Mouse (Mus musculus) layer of hippocampus, adult 2 months (tissue): ENCODE measurements around the gene Hoxc11. TPM values are rescaled to one million over a fixed set of nuclear protein-coding genes. Genes with fewer than 3 reads are reported as not detected.
A peak's percentile ranks its signal among the peaks of the same experiment; 100 is the strongest.

Experiments used
- DNase-seq, 2 experiments: peaks; one replicate each; pipeline ENCODE4 v3.0.0; 2022; ENCODE audit warnings: low spot score in 2 of 2
- H3K27ac ChIP-seq: fragments of 200-600 bp; 2 replicates; pipeline ENCODE4 v1.8.1; 2022
- H3K4me3 ChIP-seq: fragments of 200-600 bp; 2 replicates; pipeline ENCODE4 v1.8.1; 2022; ENCODE audit warnings: mild to moderate bottlenecking
- CTCF ChIP-seq: fragments of 200-600 bp; conservative IDR thresholded peaks from 2 replicates; pipeline ENCODE4 v1.8.1; 2022; ENCODE audit warnings: antibody characterized with exemption, mild to moderate bottlenecking, moderate library complexity
- total RNA-seq, 2 experiments: library from RNA; stranded (reverse); gene quantifications; 2 replicates each; pipeline ENCODE4 v1.2.3; 2021

Gene Hoxc11
- total RNA-seq, 2 experiments from 2014 or later, result not detected

- no peak overlapping the region for H3K27ac ChIP-seq
- DNase-seq, result no peak
- H3K4me3 ChIP-seq, result no peak overlapping the region
- TF ChIP-seq CTCF, result no peak
These were observed 9.7 kb downstream of the Hoxc11 start for GRCm38 (mm10) chr15:102963671-102964640.

DNA sequence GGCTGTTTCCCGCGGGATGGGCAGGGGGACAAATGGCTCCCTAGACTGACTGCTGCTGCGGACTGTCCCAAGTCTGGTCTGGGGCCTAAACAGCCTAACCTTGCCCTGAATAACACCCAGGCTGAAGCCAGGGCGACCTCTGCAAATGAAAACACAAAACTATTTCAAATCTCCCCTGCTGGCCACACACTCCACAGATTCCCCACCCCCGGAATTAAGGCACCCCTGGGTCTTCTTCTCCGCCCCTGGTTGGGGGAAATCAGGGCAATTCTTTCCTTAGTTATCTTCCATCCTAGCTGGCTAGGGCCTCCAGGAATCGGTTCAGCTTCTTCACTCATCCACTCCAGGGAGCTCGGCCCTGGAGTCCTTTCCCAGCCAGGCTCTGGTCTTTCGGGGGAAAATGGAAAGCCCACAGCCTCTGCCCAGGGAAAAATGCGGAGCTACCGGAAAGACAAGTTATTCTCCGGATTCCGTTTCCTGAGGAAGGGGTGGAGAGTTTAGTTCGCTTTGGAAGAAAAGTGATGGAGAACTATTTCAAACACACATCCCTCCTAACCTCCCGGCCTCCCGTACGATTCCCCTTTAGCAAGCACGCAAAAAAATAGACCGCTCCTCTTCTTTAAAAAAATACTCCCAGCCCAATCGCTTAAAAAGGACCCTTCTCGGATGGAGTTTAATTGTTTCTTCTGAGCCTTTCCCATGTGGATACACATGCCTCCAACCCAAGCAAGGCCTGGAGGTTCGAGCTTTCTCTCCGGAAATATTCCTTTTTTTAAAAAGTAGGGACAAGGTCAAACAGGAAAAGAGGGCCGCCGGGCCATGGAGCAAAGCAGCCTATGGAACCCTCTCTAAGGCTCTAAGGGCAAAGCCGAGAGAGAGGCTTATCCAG is 11.0 kb downstream of the Hoxc11 start:
- no peak overlapping the region for H3K4me3 ChIP-seq
- TF ChIP-seq CTCF, result no peak
- no peak overlapping the region for H3K27ac ChIP-seq
- no peak for DNase-seq

GRCm38 (mm10) chr15:102965892-102966775 is 11.9 kb downstream of the Hoxc11 start:
- peak; percentile 64 for TF ChIP-seq CTCF
- Histone ChIP-seq H3K27ac (no peak overlapping the region), H3K4me3 (no peak overlapping the region)
- DNase-seq, result no peak

DNA sequence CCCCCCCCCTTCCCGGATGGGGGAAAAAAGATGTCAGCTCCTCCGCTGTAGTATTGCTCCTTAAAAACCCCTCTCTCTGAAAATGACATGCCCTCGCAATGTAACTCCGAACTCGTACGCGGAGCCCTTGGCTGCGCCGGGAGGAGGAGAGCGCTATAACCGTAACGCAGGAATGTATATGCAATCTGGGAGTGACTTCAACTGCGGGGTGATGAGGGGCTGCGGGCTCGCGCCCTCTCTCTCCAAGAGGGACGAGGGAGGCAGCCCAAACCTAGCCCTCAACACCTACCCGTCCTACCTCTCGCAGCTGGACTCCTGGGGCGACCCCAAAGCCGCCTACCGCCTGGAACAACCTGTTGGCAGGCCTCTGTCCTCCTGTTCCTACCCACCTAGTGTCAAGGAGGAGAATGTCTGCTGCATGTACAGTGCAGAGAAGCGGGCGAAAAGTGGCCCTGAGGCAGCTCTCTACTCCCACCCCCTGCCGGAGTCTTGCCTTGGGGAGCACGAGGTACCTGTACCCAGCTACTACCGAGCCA is 12.6 kb downstream of the Hoxc11 start, which contains the start of gene Hoxc10:
Hoxc10 (plus strand) TSS at position 21 of the 536 bp plus-strand sequence.
- TF ChIP-seq CTCF, result no peak
- Histone ChIP-seq H3K27ac (no peak within 1 kb of the TSS), H3K4me3 (no peak within 1 kb of the TSS)
- DNase-seq, result no peak

DNA sequence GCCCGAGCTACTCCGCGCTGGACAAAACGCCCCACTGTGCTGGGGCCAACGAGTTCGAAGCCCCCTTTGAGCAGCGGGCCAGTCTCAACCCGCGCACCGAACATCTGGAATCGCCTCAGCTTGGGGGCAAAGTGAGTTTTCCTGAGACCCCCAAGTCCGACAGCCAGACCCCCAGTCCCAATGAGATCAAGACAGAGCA is 13.0 kb downstream of the Hoxc11 start, which contains the start of gene Hoxc5:
Hoxc5 (plus strand) TSS at position 132 of the 199 bp plus-strand sequence.
- no peak within 1 kb of the TSS for H3K27ac ChIP-seq
- DNase-seq, result no peak
- H3K4me3 ChIP-seq, result no peak within 1 kb of the TSS
- no peak for TF ChIP-seq CTCF

GRCm38 (mm10) chr15:102967511-102968397 is 13.5 kb downstream of the Hoxc11 start:
- no peak for DNase-seq
- TF ChIP-seq CTCF, result no peak

GRCm38 (mm10) chr15:102969296-102969695 is 15.1 kb downstream of the Hoxc11 start:
- no peak for DNase-seq
- Histone ChIP-seq H3K4me3 (no peak overlapping the region), H3K27ac (no peak overlapping the region)
- TF ChIP-seq CTCF, result no peak

More at GRCm38 (mm10) chr15:102967511-102968397, 13.5 kb downstream of the Hoxc11 start:
- H3K27ac ChIP-seq, result no peak overlapping the region
- H3K4me3 ChIP-seq, result no peak overlapping the region

DNA sequence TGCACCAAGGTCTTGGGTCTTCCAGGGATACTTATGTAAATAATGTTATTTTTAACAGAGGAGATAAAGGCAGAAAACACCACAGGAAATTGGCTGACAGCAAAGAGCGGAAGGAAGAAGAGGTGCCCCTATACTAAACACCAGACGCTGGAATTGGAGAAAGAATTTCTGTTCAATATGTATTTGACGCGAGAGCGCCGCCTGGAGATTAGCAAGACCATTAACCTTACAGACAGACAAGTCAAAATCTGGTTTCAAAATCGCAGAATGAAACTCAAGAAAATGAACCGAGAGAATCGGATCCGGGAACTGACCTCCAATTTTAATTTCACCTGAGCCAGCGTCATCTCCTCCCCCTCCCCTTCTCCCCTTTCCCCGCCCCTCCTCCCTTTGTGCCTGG is 16.5 kb downstream of the Hoxc11 start:
- no peak overlapping the region for H3K4me3 ChIP-seq
- peak; percentile 22 to 26 for DNase-seq
- no peak overlapping the region for H3K27ac ChIP-seq
- TF ChIP-seq CTCF, result peak; percentile 74

DNA sequence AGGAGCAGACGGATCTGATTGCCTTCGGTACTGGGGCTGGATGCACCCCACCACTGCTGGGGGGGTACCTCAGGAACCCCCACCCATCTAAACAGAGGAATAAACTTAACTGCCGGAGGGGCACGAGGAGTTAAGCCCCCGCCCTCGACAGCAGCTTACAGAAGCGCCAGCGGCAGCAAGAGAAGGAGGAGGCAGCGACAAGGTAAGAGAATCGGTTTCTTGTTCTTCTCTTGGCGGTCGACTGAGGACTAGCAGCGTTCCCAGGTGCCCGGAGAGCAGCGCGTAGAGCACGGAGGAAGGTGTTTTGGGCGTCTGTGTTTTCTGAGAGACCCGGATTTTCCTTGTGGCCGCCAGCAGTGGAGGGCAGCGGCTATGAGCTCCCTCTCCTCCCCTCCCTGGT is 18.0 kb downstream of the Hoxc11 start:
- Histone ChIP-seq H3K27ac (no peak overlapping the region), H3K4me3 (no peak overlapping the region)
- TF ChIP-seq CTCF, result no peak
- DNase-seq, result no peak

- Histone ChIP-seq H3K4me3 (no peak overlapping the region), H3K27ac (no peak overlapping the region)
- no peak for TF ChIP-seq CTCF
- DNase-seq, result no peak
These were observed 18.5 kb downstream of the Hoxc11 start for GRCm38 (mm10) chr15:102972753-102973152.

- Histone ChIP-seq H3K4me3 (no peak overlapping the region), H3K27ac (no peak overlapping the region)
- TF ChIP-seq CTCF, result no peak
- no peak for DNase-seq
These were observed 20.8 kb downstream of the Hoxc11 start for GRCm38 (mm10) chr15:102975034-102975433.

- no peak overlapping the region for H3K4me3 ChIP-seq
- no peak for TF ChIP-seq CTCF
- H3K27ac ChIP-seq, result no peak overlapping the region
- no peak for DNase-seq
These were observed 21.5 kb downstream of the Hoxc11 start for GRCm38 (mm10) chr15:102975688-102976111.
